Mouse (Mus musculus) forebrain, embryonic 14.5 days (tissue): ENCODE measurements around the gene Arhgef3. TPM values are rescaled to one million over a fixed set of nuclear protein-coding genes. Genes with fewer than 3 reads are reported as not detected.
"Not testable (repeated sequence)": the region's sequence is repeated elsewhere in the genome, so short reads cannot be mapped to it uniquely, and the experiment has no call there.

Source experiments
- ATAC-seq: fragments of 200-750 bp; cut with Nextera tagmentation; 2 replicates; pipeline ENCODE4 v1.8.0; 2017; ENCODE audit warnings: mild to moderate bottlenecking, moderate library complexity
- DNase-seq: peaks from one replicate; pipeline ENCODE4 v3.0.0-alpha.2; 2015; ENCODE audit warnings: low spot score
- H3K27ac ChIP-seq: fragments of 300-500 bp; sonication (generic); 2 replicates; pipeline ENCODE4 v1.5.1; 2014; ENCODE audit warnings: low read depth, mild to moderate bottlenecking, control low read depth, low read length, moderate library complexity
- H3K27me3 ChIP-seq: fragments of 300-500 bp; sonication (generic); replicated peaks from 2 replicates; pipeline ENCODE4 v1.6.1; 2014; ENCODE audit warnings: low read length, control low read depth, mixed read lengths; ENCODE audit not compliant: control insufficient read depth, insufficient read depth
- H3K36me3 ChIP-seq: fragments of 300-500 bp; sonication (generic); 2 replicates; pipeline ENCODE4 v1.6.1; 2014; ENCODE audit warnings: low read length, control low read depth; ENCODE audit not compliant: control insufficient read depth, insufficient read depth
- H3K4me1 ChIP-seq: fragments of 300-500 bp; sonication (generic); 2 replicates; pipeline ENCODE4 v1.6.1; 2014; ENCODE audit warnings: antibody characterized with exemption, low read length, control low read depth; ENCODE audit not compliant: control insufficient read depth, insufficient read depth
- H3K4me2 ChIP-seq: fragments of 300-500 bp; sonication (generic); 2 replicates; pipeline ENCODE4 v1.6.1; 2014; ENCODE audit warnings: mild to moderate bottlenecking, control low read depth, low read length
- H3K4me3 ChIP-seq: fragments of 300-500 bp; sonication (generic); 2 replicates; pipeline ENCODE4 v1.5.1; 2014; ENCODE audit warnings: low read depth, low read length, control low read depth
- H3K9ac ChIP-seq: fragments of 300-500 bp; sonication (generic); 2 replicates; pipeline ENCODE4 v1.6.1; 2014; ENCODE audit warnings: mild to moderate bottlenecking, low read length, control low read depth, moderate library complexity
- H3K9me3 ChIP-seq: fragments of 300-500 bp; sonication (generic); replicated peaks from 2 replicates; pipeline ENCODE4 v1.6.1; 2016; ENCODE audit warnings: low read length, control low read depth, mixed read lengths; ENCODE audit not compliant: control insufficient read depth
- WGBS: fragments of 180-500 bp; shearing (Covaris S2); extraction: QIAGEN DNeasy Blood & Tissue Kit; methylation state at CpG from one replicate; pipeline ENCODE4 v1.1.7; 2014; 5-methylcytosine and 5-hydroxymethylcytosine counted together
- polyA plus RNA-seq: library from polyadenylated mRNA; unstranded; fragments of >200 nt; fragmentation: Nextera tagmentation; extraction: Ambion mirVana; gene quantifications from 2 replicates; pipeline ENCODE4 v1.2.1, GENCODE M21; 2014

The Arhgef3 gene
- polyA plus RNA-seq, 1 experiment from 2014 or later, result 3.0 TPM

GRCm38 (mm10) chr14:27200743-27201576 lies 86.3 kb downstream of the Arhgef3 start:
- ATAC-seq, result 0 out of 2 replicates have a peak, but pooled peaks have one; percentile 40
- Histone ChIP-seq H3K9ac (no peak overlapping the region), H3K9me3 (no peaks in the 10 kb centered on the region), H3K4me2 (no peak overlapping the region), H3K27me3 (no peaks in the 10 kb centered on the region), H3K27ac (no peak overlapping the region), H3K4me3 (no peak overlapping the region), H3K4me1 (no peaks in the 10 kb centered on the region), H3K36me3 (no peaks in the 10 kb centered on the region)
- WGBS, result 39% methylated on average over 12 of the region's 12 CpGs
- peak; percentile 64 for DNase-seq

- no peaks in the 10 kb centered on the region for H3K36me3 ChIP-seq
- H3K27me3 ChIP-seq, result no peaks in the 10 kb centered on the region
- no peak overlapping the region for H3K4me2 ChIP-seq
- H3K9ac ChIP-seq, result no peak overlapping the region
- 50% methylated on average over 5 of the region's 5 CpGs for WGBS
- H3K4me1 ChIP-seq, result no peaks in the 10 kb centered on the region
- H3K9me3 ChIP-seq, result no peaks in the 10 kb centered on the region
- ATAC-seq (no peak), DNase-seq (no peak)
- no peak overlapping the region for H3K27ac ChIP-seq
- no peak overlapping the region for H3K4me3 ChIP-seq
These were observed 87.1 kb downstream of the Arhgef3 start for GRCm38 (mm10) chr14:27201824-27202223.

GRCm38 (mm10) chr14:27204704-27205103 lies 90.0 kb downstream of the Arhgef3 start:
- DNase-seq, result no peak
- no peaks in the 10 kb centered on the region for H3K36me3 ChIP-seq
- 91% methylated on average over 2 of the region's 2 CpGs for WGBS

GRCm38 (mm10) chr14:27206443-27206842 lies 91.7 kb downstream of the Arhgef3 start:
- H3K27me3 ChIP-seq, result no peaks in the 10 kb centered on the region

More at GRCm38 (mm10) chr14:27204704-27205103, 90.0 kb downstream of the Arhgef3 start:
- H3K4me3 ChIP-seq, result no peak overlapping the region
- H3K4me2 ChIP-seq, result no peak overlapping the region
- H3K9me3 ChIP-seq, result no peaks in the 10 kb centered on the region
- no peak overlapping the region for H3K27ac ChIP-seq
- no peaks in the 10 kb centered on the region for H3K4me1 ChIP-seq
- H3K27me3 ChIP-seq, result no peaks in the 10 kb centered on the region
- no peak overlapping the region for H3K9ac ChIP-seq
- no peak for ATAC-seq

GRCm38 (mm10) chr14:27209542-27209941 lies 94.8 kb downstream of the Arhgef3 start:
- no peak overlapping the region for H3K4me2 ChIP-seq
- no peaks in the 10 kb centered on the region for H3K4me1 ChIP-seq
- H3K9me3 ChIP-seq, result no peaks in the 10 kb centered on the region
- no peak for DNase-seq
- H3K27me3 ChIP-seq, result no peaks in the 10 kb centered on the region
- no peak overlapping the region for H3K4me3 ChIP-seq
- 92% methylated on average over 4 of the region's 4 CpGs for WGBS
- H3K36me3 ChIP-seq, result no peaks in the 10 kb centered on the region
- no peak overlapping the region for H3K27ac ChIP-seq
- no peak overlapping the region for H3K9ac ChIP-seq
- no peak for ATAC-seq

More at GRCm38 (mm10) chr14:27206443-27206842, 91.7 kb downstream of the Arhgef3 start:
- no peak overlapping the region for H3K27ac ChIP-seq
- no peak for ATAC-seq
- H3K9me3 ChIP-seq, result no peaks in the 10 kb centered on the region
- no peak overlapping the region for H3K4me3 ChIP-seq
- no peak overlapping the region for H3K4me2 ChIP-seq
- DNase-seq, result no peak
- H3K9ac ChIP-seq, result no peak overlapping the region
- no peaks in the 10 kb centered on the region for H3K36me3 ChIP-seq
- no peaks in the 10 kb centered on the region for H3K4me1 ChIP-seq

- not testable (repeated sequence) for H3K9me3 ChIP-seq, H3K4me2 ChIP-seq, H3K27ac ChIP-seq, ATAC-seq, H3K27me3 ChIP-seq, DNase-seq, H3K36me3 ChIP-seq, H3K4me1 ChIP-seq, H3K4me3 ChIP-seq, H3K9ac ChIP-seq
- 70% methylated on average over 9 of the region's 9 CpGs for WGBS
These were observed 96.1 kb downstream of the Arhgef3 start for GRCm38 (mm10) chr14:27210801-27211200.

- Histone ChIP-seq H3K9ac (no peak overlapping the region), H3K9me3 (no peaks in the 10 kb centered on the region), H3K27me3 (no peaks in the 10 kb centered on the region), H3K4me3 (no peak overlapping the region), H3K27ac (no peak overlapping the region), H3K4me2 (no peak overlapping the region), H3K4me1 (no peaks in the 10 kb centered on the region), H3K36me3 (no peaks in the 10 kb centered on the region)
- no peak for ATAC-seq
- no peak for DNase-seq
- WGBS, result 84% methylated on average over 2 of the region's 2 CpGs
These were observed 97.2 kb downstream of the Arhgef3 start for GRCm38 (mm10) chr14:27211743-27212445.

GRCm38 (mm10) chr14:27214232-27214631 lies 99.5 kb downstream of the Arhgef3 start:
- Histone ChIP-seq H3K27ac (no peak overlapping the region), H3K4me2 (no peak overlapping the region), H3K4me3 (no peak overlapping the region), H3K4me1 (no peaks in the 10 kb centered on the region), H3K36me3 (no peaks in the 10 kb centered on the region), H3K9me3 (no peaks in the 10 kb centered on the region), H3K9ac (no peak overlapping the region), H3K27me3 (no peaks in the 10 kb centered on the region)
- no peak for ATAC-seq
- DNase-seq, result no peak
- 87% methylated on average over 2 of the region's 2 CpGs for WGBS

- H3K36me3 ChIP-seq, result no peaks in the 10 kb centered on the region
- 88% methylated on average over 7 of the region's 7 CpGs for WGBS
- no peak overlapping the region for H3K4me2 ChIP-seq
- DNase-seq (peak; percentile 23), ATAC-seq (no peak)
- no peaks in the 10 kb centered on the region for H3K9me3 ChIP-seq
- H3K27me3 ChIP-seq, result no peaks in the 10 kb centered on the region
- H3K27ac ChIP-seq, result no peak overlapping the region
- H3K9ac ChIP-seq, result no peak overlapping the region
- H3K4me3 ChIP-seq, result no peak overlapping the region
- H3K4me1 ChIP-seq, result no peaks in the 10 kb centered on the region
These were observed 105.0 kb downstream of the Arhgef3 start for GRCm38 (mm10) chr14:27219668-27220067.
